Mouse (Mus musculus) lung, adult 2 months (tissue): Measurements from ENCODE around the gene Col1a2. TPM values are rescaled to one million over a fixed set of nuclear protein-coding genes. Genes with fewer than 3 reads are reported as not detected.

Experiments
- DNase-seq: peaks from one replicate; pipeline ENCODE4 v3.0.0; 2022
- H3K4me1 ChIP-seq: fragments of 200-500 bp; 2 replicates; pipeline ENCODE4 v1.6.1; 2011; ENCODE audit warnings: low read length; ENCODE audit not compliant: control insufficient read depth, insufficient read depth
- H3K4me3 ChIP-seq: fragments of 200-500 bp; replicated peaks from 2 replicates; pipeline ENCODE3; 2011; ENCODE audit warnings: low read depth, mild to moderate bottlenecking, control low read depth, low read length; ENCODE audit errors: extremely low read depth
- CTCF ChIP-seq: fragments of 200-500 bp; IDR thresholded peaks from 2 replicates; pipeline ENCODE4 v1.5.1; 2011; ENCODE audit warnings: mild to moderate bottlenecking, low read length, control low read depth; ENCODE audit not compliant: insufficient read depth
- POLR2A ChIP-seq: fragments of 200-500 bp; IDR thresholded peaks from 2 replicates; pipeline ENCODE4 v1.6.1; 2011; ENCODE audit warnings: low read depth, mild to moderate bottlenecking, control low read depth, low read length, borderline replicate concordance; ENCODE audit errors: extremely low read depth
- WGBS: fragments of 180-500 bp; shearing (Covaris S2); methylation state at CpG from one replicate; pipeline ENCODE4 v1.1.7; 2018; 5-methylcytosine and 5-hydroxymethylcytosine counted together
- polyA plus RNA-seq: library from polyadenylated mRNA; depleted of rRNA; stranded (reverse); fragments of >200 nt; gene quantifications from 2 replicates; pipeline ENCODE4 v1.2.3, GENCODE M21; 2012

The Col1a2 gene
- polyA plus RNA-seq, 1 experiment: 172 TPM

GRCm38 (mm10) chr6:4509395-4509794 lies 4.8 kb downstream of the Col1a2 start:
- no peak for DNase-seq
- no peaks in the 10 kb centered on the region for H3K4me1 ChIP-seq
- no peak overlapping the region for H3K4me3 ChIP-seq
- TF ChIP-seq POLR2A: no peak
- no peak for TF ChIP-seq CTCF
- WGBS: 64% methylated on average over 4 of the region's 4 CpGs

- DNase-seq: no peak
- Histone ChIP-seq H3K4me1 (no peaks in the 10 kb centered on the region), H3K4me3 (no peak overlapping the region)
- 78% methylated on average over 2 of the region's 2 CpGs for WGBS
- TF ChIP-seq CTCF: no peak
- TF ChIP-seq POLR2A: no peak
Measured at GRCm38 (mm10) chr6:4514671-4515070, 10.1 kb downstream of the Col1a2 start.

- Histone ChIP-seq H3K4me3 (no peak overlapping the region), H3K4me1 (no peaks in the 10 kb centered on the region)
- WGBS: 72% methylated on average over 3 of the region's 3 CpGs
- no peak for TF ChIP-seq CTCF
- TF ChIP-seq POLR2A: no peak
- DNase-seq: no peak
Measured at GRCm38 (mm10) chr6:4521031-4521430, 16.4 kb downstream of the Col1a2 start.

- DNase-seq: no peak
- Histone ChIP-seq H3K4me3 (no peak overlapping the region), H3K4me1 (no peaks in the 10 kb centered on the region)
- TF ChIP-seq POLR2A: no peak
- no peak for TF ChIP-seq CTCF
- 81% methylated on average over 7 of the region's 7 CpGs for WGBS
Measured at GRCm38 (mm10) chr6:4528439-4528838, 23.8 kb downstream of the Col1a2 start.

DNA sequence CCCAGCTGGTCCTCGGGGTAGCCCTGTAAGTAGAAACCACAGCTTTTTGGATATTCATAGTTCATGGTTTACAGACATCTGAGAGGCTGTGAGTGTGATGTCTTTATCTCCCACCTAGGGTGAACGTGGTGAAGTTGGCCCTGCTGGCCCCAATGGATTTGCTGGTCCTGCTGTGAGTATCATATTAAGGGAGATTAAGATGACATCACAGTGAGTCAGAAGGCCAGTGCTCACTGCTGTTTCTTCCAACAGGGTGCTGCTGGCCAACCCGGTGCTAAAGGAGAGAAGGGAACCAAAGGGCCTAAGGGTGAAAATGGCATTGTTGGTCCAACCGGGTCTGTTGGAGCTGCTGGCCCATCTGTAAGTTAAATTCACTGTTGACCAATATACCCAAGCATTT lies 26.4 kb downstream of the Col1a2 start:
- 70% methylated on average over 4 of the region's 4 CpGs for WGBS
- H3K4me3 ChIP-seq: no peak overlapping the region
- no peaks in the 10 kb centered on the region for H3K4me1 ChIP-seq
- DNase-seq: no peak
- TF ChIP-seq CTCF (no peak), POLR2A (no peak)

DNA sequence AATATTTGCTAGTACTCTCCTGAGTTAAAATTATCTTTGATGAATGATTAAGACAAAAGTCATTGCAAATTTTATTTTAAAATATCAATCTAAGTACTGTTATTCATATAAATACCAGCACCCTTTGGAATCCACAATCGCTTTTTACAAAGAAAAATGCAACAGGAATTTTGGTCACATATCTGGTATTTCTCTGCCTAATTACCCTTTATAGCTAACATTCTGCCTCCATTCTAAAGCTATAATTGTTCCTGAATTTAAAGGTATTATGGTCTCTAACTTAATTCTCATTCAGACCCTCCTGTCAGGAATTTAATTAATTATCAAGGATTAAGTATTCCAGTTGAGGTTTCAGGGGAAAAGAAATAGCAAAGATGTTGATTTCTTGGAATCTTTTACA lies 28.3 kb downstream of the Col1a2 start:
- 87% methylated on average over 1 of the region's 1 CpGs for WGBS
- TF ChIP-seq CTCF: no peak
- TF ChIP-seq POLR2A: no peak
- H3K4me3 ChIP-seq: no peak overlapping the region
- no peaks in the 10 kb centered on the region for H3K4me1 ChIP-seq
- no peak for DNase-seq

- H3K4me3 ChIP-seq: no peak overlapping the region
- no peak for TF ChIP-seq POLR2A
- DNase-seq: no peak
- WGBS: 83% methylated on average over 8 of the region's 8 CpGs
- H3K4me1 ChIP-seq: no peaks in the 10 kb centered on the region
Measured at GRCm38 (mm10) chr6:4534462-4535079, 30.0 kb downstream of the Col1a2 start.

- TF ChIP-seq CTCF: no peak
- TF ChIP-seq POLR2A: no peak
- no peak for DNase-seq
- Histone ChIP-seq H3K4me3 (no peak overlapping the region), H3K4me1 (no peaks in the 10 kb centered on the region)
- WGBS: 81% methylated on average over 7 of the region's 7 CpGs
Measured at GRCm38 (mm10) chr6:4541926-4542715, 37.5 kb downstream of the Col1a2 start.

GRCm38 (mm10) chr6:4544554-4544953 lies 39.9 kb downstream of the Col1a2 start:
- Histone ChIP-seq H3K4me1 (no peaks in the 10 kb centered on the region), H3K4me3 (no peak overlapping the region)
- WGBS: 47% methylated on average over 6 of the region's 6 CpGs
- peak; percentile 16 for DNase-seq
- TF ChIP-seq CTCF (peak; percentile 50), POLR2A (no peak)

- no peak for TF ChIP-seq POLR2A
- peak; percentile 77 for TF ChIP-seq CTCF
- H3K4me1 ChIP-seq: no peaks in the 10 kb centered on the region
- WGBS: 13% methylated on average over 8 of the region's 8 CpGs
- peak; percentile 46 for DNase-seq
- no peak overlapping the region for H3K4me3 ChIP-seq
Measured at GRCm38 (mm10) chr6:4545727-4546126, 41.1 kb downstream of the Col1a2 start.
